Mouse (Mus musculus) thymus, postnatal 14 days (tissue): ENCODE data around the gene Naif1.
A peak's percentile ranks its signal among the peaks of the same experiment; 100 is the strongest.

Experiments used
- DNase-seq: peaks from one replicate; pipeline ENCODE4 v3.0.0; 2021

Naif1 gene

GRCm38 (mm10) chr2:32503588-32503987, 53.3 kb downstream of the Naif1 start:
- no peak for DNase-seq

DNA sequence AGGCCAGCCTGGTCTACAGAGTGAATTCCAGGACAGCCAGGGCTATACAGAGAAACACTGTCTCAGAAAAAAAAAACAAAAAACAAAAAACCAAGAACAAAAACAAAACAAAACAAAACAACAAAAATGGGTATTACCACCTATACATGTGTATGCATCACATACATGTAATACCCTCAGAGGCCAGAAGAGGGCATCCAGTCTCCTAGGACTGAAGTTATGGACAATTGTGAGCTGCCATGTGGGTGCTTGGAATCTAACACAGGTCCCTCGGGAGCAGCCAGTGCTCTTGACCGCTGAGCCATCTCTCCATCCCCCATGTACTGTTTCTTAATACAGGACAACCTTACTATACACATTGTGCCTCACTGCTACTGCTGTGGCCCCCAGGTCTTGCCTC, 55.3 kb downstream of the Naif1 start:
- DNase-seq: peak; percentile 19
